Mouse (Mus musculus) cortical plate, adult 2 months (tissue): ENCODE results near the gene Fam160b1.

Experiments
- CTCF ChIP-seq: fragments of 200-500 bp; IDR thresholded peaks from 2 replicates; pipeline ENCODE4 v1.5.1; 2011; ENCODE audit warnings: mild to moderate bottlenecking, control low read depth, low read length; ENCODE audit not compliant: insufficient read depth; ENCODE audit errors: extremely low read depth
- POLR2A ChIP-seq: fragments of 200-500 bp; IDR thresholded peaks from 2 replicates; pipeline ENCODE4 v1.6.1; 2011; ENCODE audit warnings: mild to moderate bottlenecking, low read length, control low read depth; ENCODE audit not compliant: insufficient read depth; ENCODE audit errors: extremely low read depth

DNA sequence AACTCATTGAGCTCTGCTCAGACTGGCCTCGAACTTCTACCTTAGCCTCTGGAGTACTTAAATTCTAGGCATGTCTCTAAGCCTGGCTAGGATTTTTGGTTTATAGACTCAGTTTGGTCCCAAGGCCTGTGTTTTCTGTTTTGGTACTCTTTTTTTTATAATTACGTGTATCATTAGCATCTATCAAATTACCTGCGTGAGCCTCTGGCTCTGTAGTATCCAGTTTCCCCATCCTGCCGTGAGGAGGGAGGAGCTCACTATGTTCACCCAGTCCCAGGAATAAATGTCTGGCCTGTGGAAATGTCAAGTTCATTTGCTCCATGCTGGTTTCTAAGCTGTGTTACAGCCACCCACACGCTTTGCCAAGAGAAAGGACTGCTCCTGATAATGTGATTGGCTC, 2.1 kb downstream of the Fam160b1 start:
- no peak for TF ChIP-seq POLR2A
- no peak for TF ChIP-seq CTCF
